25 mouse cellular contexts compared by ENCODE assay signal in genomic region chr9:75621428-75621827, GRCm38 (mm10). TPM values are rescaled to one million over a fixed set of nuclear protein-coding genes. Genes with fewer than 3 reads are reported as not detected.
DNase-seq lines count a peak whose midpoint lies in the region; ATAC-seq and TF ChIP-seq lines count a peak whose summit lies in the region.
"Had no signal": no experiment of that assay in that cellular context is flagged by ENCODE, and none has a peak within 500 bp of the region (broad histone marks: within the 10 kb centered on the region; RNA-seq: fewer than 3 reads in every experiment).

No protein-coding gene starts in this region.

- H3K27ac ChIP-seq in forebrain, postnatal 0 days (ENCODE audit: low read depth, low read length) = no peak overlapping the region
- no peak overlapping the region for H3K27ac ChIP-seq in midbrain, embryonic 13.5 days
- H3K27ac ChIP-seq: forebrain, embryonic 10.5 days; forebrain, embryonic 13.5 days; hindbrain, embryonic 10.5 days; hindbrain, embryonic 13.5 days had no signal

- no peak overlapping the region for H3K4me3 ChIP-seq in forebrain, postnatal 0 days (ENCODE audit: low read depth, low read length)
- no peak overlapping the region for H3K4me3 ChIP-seq in midbrain, embryonic 13.5 days (replicated peaks)
- H3K4me3 ChIP-seq: forebrain, embryonic 10.5 days; forebrain, embryonic 13.5 days; hindbrain, embryonic 10.5 days; hindbrain, embryonic 13.5 days had no signal

- no peaks in the 10 kb centered on the region for H3K4me1 ChIP-seq in forebrain, postnatal 0 days (ENCODE audit: insufficient read depth)
- peaks cover 6% of the 10 kb centered on the region for H3K4me1 ChIP-seq in midbrain, embryonic 13.5 days (replicated peaks)

- 87% methylated on average over 3 of the region's 3 CpGs for WGBS in forebrain, postnatal 0 days
- 87% methylated on average over 3 of the region's 3 CpGs for WGBS in midbrain, embryonic 13.5 days

- H3K36me3 ChIP-seq in forebrain, postnatal 0 days (ENCODE audit: insufficient read depth) = no peaks in the 10 kb centered on the region
- H3K36me3 ChIP-seq in midbrain, embryonic 13.5 days = no peaks in the 10 kb centered on the region
- H3K36me3 ChIP-seq: forebrain, embryonic 10.5 days; hindbrain, embryonic 10.5 days; hindbrain, embryonic 13.5 days had no signal

- TF ChIP-seq CTCF in forebrain, postnatal 0 days (IDR thresholded peaks at IDR 0.05; ENCODE audit: low read depth) = no peak

- H3K27me3 ChIP-seq in forebrain, postnatal 0 days (ENCODE audit: insufficient read depth, low read length) = no peaks in the 10 kb centered on the region
- H3K27me3 ChIP-seq in midbrain, embryonic 13.5 days = peaks cover 7% of the 10 kb centered on the region

- no peak for ATAC-seq in forebrain, postnatal 0 days
- ATAC-seq in midbrain, embryonic 13.5 days = no peak
- ATAC-seq: forebrain, embryonic 13.5 days; hindbrain, embryonic 16.5 days; inflammation-experienced regulatory T-cells, adult 6 months; intestine, embryonic 16.5 days had no signal

- intact Hi-C loops in heart, postnatal 10 days (cut with DNase I) = no loop called here

- DNase-seq in heart, adult 11 months = peak; percentile 61
- DNase-seq in heart, postnatal 10 days = no peak
- DNase-seq in CD4-positive, CD25-positive, alpha-beta regulatory T cell, adult 2 months (ENCODE audit: low read depth, low spot score) = peak; percentile 31
- peak; percentile 10 for DNase-seq in induced T-regulatory cell, adult 2 months (ENCODE audit: low read depth)
- no peak for DNase-seq in forebrain, postnatal 0 days
- DNase-seq: adrenal gland, adult 2 months; adrenal gland, postnatal 36 days; cerebellum, adult 18-20 months; cerebellum, adult 9-10 months; cerebellum, postnatal 14 days; gastrocnemius, postnatal 10 days; gastrocnemius, postnatal 36 days; heart, postnatal 36 days; kidney, adult 18-20 months had no signal

- H3K9me3 ChIP-seq in forebrain, postnatal 0 days (ENCODE audit: low read length) = no peaks in the 10 kb centered on the region
- no peaks in the 10 kb centered on the region for H3K9me3 ChIP-seq in midbrain, embryonic 13.5 days
- H3K9me3 ChIP-seq: hindbrain, embryonic 10.5 days; hindbrain, embryonic 13.5 days had no signal

- H3K4me2 ChIP-seq in forebrain, postnatal 0 days (ENCODE audit: low read depth) = no peak overlapping the region
- no peak overlapping the region for H3K4me2 ChIP-seq in midbrain, embryonic 13.5 days (replicated peaks)
- H3K4me2 ChIP-seq: forebrain, embryonic 13.5 days; heart, embryonic 11.5 days; hindbrain, embryonic 13.5 days had no signal

- no peak overlapping the region for H3K9ac ChIP-seq in forebrain, postnatal 0 days
- H3K9ac ChIP-seq in midbrain, embryonic 13.5 days (replicated peaks) = no peak overlapping the region
- H3K9ac ChIP-seq: forebrain, embryonic 13.5 days; hindbrain, embryonic 13.5 days had no signal

RNA-seq across cellular contexts. Expression of gene Lysmd2, which starts 4.1 kb away (rescaled TPM):
- 10 to 100 TPM in 1 of 2 experiments, 1 to 10 TPM in 1; 9.8 to 11.2 TPM for total RNA-seq in heart, postnatal 10 days (2021)
- total RNA-seq in forebrain, postnatal 0 days (2014; rRNA removed) = 36.2 and 44.7 TPM in 2 replicates
- polyA plus RNA-seq in forebrain, postnatal 0 days (2015; fragmentation: Nextera tagmentation; extraction: Ambion mirVana) = 39.5 and 40.8 TPM in 2 replicates
- polyA plus RNA-seq in midbrain, embryonic 13.5 days (2015; fragmentation: Nextera tagmentation; extraction: Ambion mirVana) = 17.9 and 18.3 TPM in 2 replicates
- total RNA-seq: MEL had no signal

RNA-seq across cellular contexts. Expression of gene Tmod2, which starts 10.3 kb away (rescaled TPM):
- 1 to 10 TPM; 5.0 to 6.6 TPM for total RNA-seq in heart, postnatal 10 days (2021)
- 164 and 185 TPM in 2 replicates for total RNA-seq in forebrain, postnatal 0 days (2014; rRNA removed)
- 224 and 406 TPM in 2 replicates for polyA plus RNA-seq in forebrain, postnatal 0 days (2015; fragmentation: Nextera tagmentation; extraction: Ambion mirVana)
- 190 and 217 TPM in 2 replicates for polyA plus RNA-seq in midbrain, embryonic 13.5 days (2015; fragmentation: Nextera tagmentation; extraction: Ambion mirVana)
- total RNA-seq: granulocyte monocyte progenitor cell, adult 5-6 weeks; MEL had no signal

Comparison
In these comparisons a context has a peak if more than half of its experiments do, and no peak if none do; other contexts are left out.
1. DNase-seq: peak in heart, adult 11 months (single experiment), CD4-positive, CD25-positive, alpha-beta regulatory T cell, adult 2 months (single experiment) and induced T-regulatory cell, adult 2 months (single experiment); none in heart, postnatal 10 days (0 of 2) and forebrain, postnatal 0 days (single experiment).
2. RNA of gene Tmod2, which starts 10.3 kb away (total RNA-seq): 164 to 185 TPM in forebrain, postnatal 0 days; 5.0 to 6.6 TPM in heart, postnatal 10 days; every median in the first group is over 10 times any median in the second.